Mouse (Mus musculus): ENCODE measurements around the gene Adam1a. TPM values are rescaled to one million over a fixed set of nuclear protein-coding genes. Genes with fewer than 3 reads are reported as not detected.
"Not testable (repeated sequence)": the region's sequence is repeated elsewhere in the genome, so short reads cannot be mapped to it uniquely, and the experiment has no call there.

Gene Adam1a
- total and polyA plus RNA-seq, 2 experiments from 2014 or later, result 2.4 to 17.0 TPM

GRCm38 (mm10) chr5:121536921-121537555 lies 8.2 kb downstream of the Adam1a start:
- Histone ChIP-seq H3K9ac (replicated peaks; ENCODE audit: low read length, poor library complexity, severe bottlenecking) (no peak overlapping the region), H3K4me1 (ENCODE audit: insufficient read depth, low read length) (no peaks in the 10 kb centered on the region), H3K27me3 (ENCODE audit: insufficient read depth, low read length) (no peaks in the 10 kb centered on the region), H3K36me3 (ENCODE audit: insufficient read depth, low read length) (peaks cover 56% of the 10 kb centered on the region), H3K4me2 (ENCODE audit: low read depth, low read length, poor library complexity, severe bottlenecking) (no peak overlapping the region), H3K4me3 (ENCODE audit: low read depth, low read length) (no peak overlapping the region), H3K9me3 (ENCODE audit: low read length) (no peaks in the 10 kb centered on the region), H3K27ac (ENCODE audit: low read depth, low read length) (no peak overlapping the region)
- no peak for TF ChIP-seq CTCF (IDR thresholded peaks at IDR 0.05)
- DNase-seq (ENCODE audit: low spot score) (no peak), ATAC-seq (ENCODE audit: low FRiP score) (no peak)
- WGBS, result 65% methylated on average over 7 of the region's 7 CpGs

DNA sequence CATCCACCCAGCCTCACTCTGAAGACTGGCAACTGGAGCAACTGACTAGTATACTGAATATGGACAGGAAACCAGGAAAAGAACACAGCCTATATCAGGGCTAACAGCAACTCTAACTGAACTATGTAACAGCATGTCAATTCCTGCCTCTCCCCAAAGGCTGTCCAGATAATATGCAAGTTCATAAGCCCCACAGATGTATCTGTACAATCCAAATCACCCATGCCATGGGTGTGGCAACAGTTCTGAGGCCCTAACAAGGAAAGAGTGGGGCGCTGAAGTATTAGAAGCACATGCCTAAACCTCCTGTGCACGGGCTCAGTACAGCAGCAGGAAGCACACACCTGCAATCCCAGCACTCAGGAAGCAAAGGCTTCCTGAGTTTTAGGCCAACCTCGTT lies 10.2 kb downstream of the Adam1a start:
- DNase-seq (ENCODE audit: low spot score), result no peak
- H3K27ac ChIP-seq (ENCODE audit: low read depth, low read length), result no peak overlapping the region
- no peak for ATAC-seq (ENCODE audit: low FRiP score)
- H3K4me1 ChIP-seq (ENCODE audit: insufficient read depth, low read length), result no peaks in the 10 kb centered on the region
- H3K36me3 ChIP-seq (ENCODE audit: insufficient read depth, low read length), result peaks cover 70% of the 10 kb centered on the region
- H3K27me3 ChIP-seq (ENCODE audit: insufficient read depth, low read length), result no peaks in the 10 kb centered on the region
- H3K4me2 ChIP-seq (ENCODE audit: low read depth, low read length, poor library complexity, severe bottlenecking), result no peak overlapping the region
- TF ChIP-seq CTCF (IDR thresholded peaks at IDR 0.05), result no peak
- WGBS, result 96% methylated on average over 3 of the region's 3 CpGs
- no peaks in the 10 kb centered on the region for H3K9me3 ChIP-seq (ENCODE audit: low read length)
- H3K4me3 ChIP-seq (ENCODE audit: low read depth, low read length), result no peak overlapping the region
- H3K9ac ChIP-seq (replicated peaks; ENCODE audit: low read length, poor library complexity, severe bottlenecking), result no peak overlapping the region

DNA sequence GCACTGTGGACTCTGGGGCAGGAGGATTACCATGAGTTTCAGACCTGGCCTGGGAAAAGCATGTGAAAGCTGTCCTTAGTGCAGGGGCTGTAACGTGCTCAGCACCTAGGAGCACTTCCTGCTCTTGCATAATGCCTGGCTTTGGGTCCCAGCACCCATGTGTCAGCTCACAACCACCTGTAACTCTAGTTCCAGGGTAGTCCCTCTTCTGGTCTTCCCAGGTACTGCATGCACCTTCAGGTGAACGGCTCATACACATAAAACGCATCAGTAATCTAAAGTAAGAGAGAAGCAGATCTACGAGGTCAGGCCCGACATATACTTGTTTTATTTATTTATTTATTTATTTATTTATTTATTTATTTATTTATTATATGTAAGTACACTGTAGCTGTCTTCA lies 10.8 kb downstream of the Adam1a start:
- H3K9ac ChIP-seq (replicated peaks; ENCODE audit: low read length, poor library complexity, severe bottlenecking), result no peak overlapping the region
- no peak overlapping the region for H3K4me3 ChIP-seq (ENCODE audit: low read depth, low read length)
- DNase-seq (ENCODE audit: low spot score) (no peak), ATAC-seq (ENCODE audit: low FRiP score) (no peak)
- no peaks in the 10 kb centered on the region for H3K9me3 ChIP-seq (ENCODE audit: low read length)
- peak; percentile 54 for TF ChIP-seq CTCF (IDR thresholded peaks at IDR 0.05)
- H3K4me1 ChIP-seq (ENCODE audit: insufficient read depth, low read length), result no peaks in the 10 kb centered on the region
- H3K36me3 ChIP-seq (ENCODE audit: insufficient read depth, low read length), result peaks cover 74% of the 10 kb centered on the region
- WGBS, result 98% methylated on average over 5 of the region's 5 CpGs
- no peak overlapping the region for H3K4me2 ChIP-seq (ENCODE audit: low read depth, low read length, poor library complexity, severe bottlenecking)
- H3K27ac ChIP-seq (ENCODE audit: low read depth, low read length), result no peak overlapping the region
- H3K27me3 ChIP-seq (ENCODE audit: insufficient read depth, low read length), result no peaks in the 10 kb centered on the region

DNA sequence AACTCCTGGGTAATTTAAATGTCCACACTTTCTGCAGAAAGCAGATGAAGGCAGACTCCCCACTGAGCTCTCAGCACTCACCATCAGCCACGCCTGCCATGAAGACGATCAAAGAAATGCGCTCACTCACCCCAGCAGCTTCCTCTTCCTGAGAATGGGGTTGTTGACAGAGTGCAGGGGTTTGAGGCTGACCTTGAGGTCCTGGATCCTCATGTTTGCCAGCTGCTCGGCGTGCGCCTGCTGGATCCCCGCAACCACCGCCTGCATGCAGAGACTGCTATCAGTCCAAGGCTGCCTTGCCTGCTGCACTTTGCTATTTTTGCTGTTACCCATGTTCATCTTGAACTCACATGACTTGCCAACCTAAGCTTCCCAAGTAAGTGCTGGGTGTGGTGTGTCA lies 18.3 kb downstream of the Adam1a start:
- H3K9me3 ChIP-seq (ENCODE audit: low read length), result no peaks in the 10 kb centered on the region
- no peak overlapping the region for H3K4me2 ChIP-seq (ENCODE audit: low read depth, low read length, poor library complexity, severe bottlenecking)
- ATAC-seq (ENCODE audit: low FRiP score) (no peak), DNase-seq (ENCODE audit: low spot score) (no peak)
- no peaks in the 10 kb centered on the region for H3K27me3 ChIP-seq (ENCODE audit: insufficient read depth, low read length)
- no peak overlapping the region for H3K27ac ChIP-seq (ENCODE audit: low read depth, low read length)
- WGBS, result 74% methylated on average over 8 of the region's 8 CpGs
- H3K4me3 ChIP-seq (ENCODE audit: low read depth, low read length), result no peak overlapping the region
- peaks cover 66% of the 10 kb centered on the region for H3K36me3 ChIP-seq (ENCODE audit: insufficient read depth, low read length)
- TF ChIP-seq CTCF (IDR thresholded peaks at IDR 0.05), result no peak
- H3K9ac ChIP-seq (replicated peaks; ENCODE audit: low read length, poor library complexity, severe bottlenecking), result no peak overlapping the region
- H3K4me1 ChIP-seq (ENCODE audit: insufficient read depth, low read length), result no peaks in the 10 kb centered on the region

- ATAC-seq (ENCODE audit: low FRiP score) (no peak), DNase-seq (ENCODE audit: low spot score) (no peak)
- Histone ChIP-seq H3K27ac (ENCODE audit: low read depth, low read length) (no peak overlapping the region), H3K9me3 (ENCODE audit: low read length) (no peaks in the 10 kb centered on the region), H3K4me2 (ENCODE audit: low read depth, low read length, poor library complexity, severe bottlenecking) (no peak overlapping the region), H3K27me3 (ENCODE audit: insufficient read depth, low read length) (no peaks in the 10 kb centered on the region), H3K9ac (replicated peaks; ENCODE audit: low read length, poor library complexity, severe bottlenecking) (no peak overlapping the region), H3K4me3 (ENCODE audit: low read depth, low read length) (no peak overlapping the region), H3K4me1 (ENCODE audit: insufficient read depth, low read length) (no peaks in the 10 kb centered on the region), H3K36me3 (ENCODE audit: insufficient read depth, low read length) (peaks cover 65% of the 10 kb centered on the region)
- 83% methylated on average over 7 of the region's 7 CpGs for WGBS
- no peak for TF ChIP-seq CTCF (IDR thresholded peaks at IDR 0.05)
These were observed 18.8 kb downstream of the Adam1a start for GRCm38 (mm10) chr5:121526526-121526925.

DNA sequence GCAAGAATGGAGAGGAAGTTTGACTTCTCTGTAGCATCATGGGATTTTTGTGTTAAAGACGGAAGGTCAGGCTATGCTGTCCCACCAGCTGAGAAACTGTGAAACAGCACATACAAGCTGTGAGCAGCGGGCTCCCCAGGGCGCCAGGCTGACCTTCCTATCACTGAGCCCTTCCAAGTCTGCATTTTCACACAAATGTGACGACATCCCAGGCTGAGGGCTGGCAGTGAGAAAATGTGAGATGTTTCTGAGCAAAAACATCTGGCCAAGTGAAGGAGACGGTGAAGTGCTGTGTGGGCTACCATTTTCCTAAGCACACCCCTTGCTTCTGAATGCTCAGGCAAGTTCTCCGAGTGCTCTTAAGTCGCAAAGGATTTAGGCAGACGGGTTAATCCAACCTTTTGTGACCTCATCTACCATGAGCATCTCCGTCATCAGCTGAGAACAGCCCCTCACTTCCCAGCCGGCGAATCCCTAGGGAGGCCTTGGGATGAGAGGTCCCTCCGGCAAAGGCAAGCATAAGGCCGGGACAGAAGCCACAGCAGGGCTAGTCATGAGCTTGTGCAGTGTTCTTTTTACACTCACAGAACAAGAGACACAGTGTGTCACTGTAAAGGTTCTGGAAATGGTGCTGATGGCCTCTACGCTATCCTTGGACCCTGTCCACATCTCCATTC lies 19.4 kb downstream of the Adam1a start:
- 85% methylated on average over 14 of the region's 14 CpGs for WGBS
- Histone ChIP-seq H3K27me3 (ENCODE audit: insufficient read depth, low read length) (no peaks in the 10 kb centered on the region), H3K4me3 (ENCODE audit: low read depth, low read length) (no peak overlapping the region), H3K4me1 (ENCODE audit: insufficient read depth, low read length) (no peaks in the 10 kb centered on the region), H3K36me3 (ENCODE audit: insufficient read depth, low read length) (peaks cover 65% of the 10 kb centered on the region), H3K9me3 (ENCODE audit: low read length) (no peaks in the 10 kb centered on the region), H3K9ac (replicated peaks; ENCODE audit: low read length, poor library complexity, severe bottlenecking) (no peak overlapping the region), H3K4me2 (ENCODE audit: low read depth, low read length, poor library complexity, severe bottlenecking) (no peak overlapping the region), H3K27ac (ENCODE audit: low read depth, low read length) (no peak overlapping the region)
- TF ChIP-seq CTCF (IDR thresholded peaks at IDR 0.05), result no peak
- no peak for DNase-seq (ENCODE audit: low spot score)
- ATAC-seq (ENCODE audit: low FRiP score), result no peak

- ATAC-seq (ENCODE audit: low FRiP score); DNase-seq (ENCODE audit: low spot score); H3K27me3 ChIP-seq (ENCODE audit: insufficient read depth, low read length); H3K4me3 ChIP-seq (ENCODE audit: low read depth, low read length); H3K4me2 ChIP-seq (ENCODE audit: low read depth, low read length, poor library complexity, severe bottlenecking); H3K27ac ChIP-seq (ENCODE audit: low read depth, low read length); H3K9ac ChIP-seq (replicated peaks; ENCODE audit: low read length, poor library complexity, severe bottlenecking); H3K9me3 ChIP-seq (ENCODE audit: low read length); H3K4me1 ChIP-seq (ENCODE audit: insufficient read depth, low read length): not testable (repeated sequence)
- WGBS, result 93% methylated on average over 10 of the region's 17 CpGs
- peaks cover 18% of the 10 kb centered on the region for H3K36me3 ChIP-seq (ENCODE audit: insufficient read depth, low read length)
These were observed 25.5 kb downstream of the Adam1a start for GRCm38 (mm10) chr5:121519758-121520157.

Data from midbrain, postnatal 0 days (tissue).